Mouse (Mus musculus): Measurements from ENCODE around the gene Pgrmc2. TPM values are rescaled to one million over a fixed set of nuclear protein-coding genes. Genes with fewer than 3 reads are reported as not detected.

Gene Pgrmc2
- total and polyA plus RNA-seq, 2 experiments from 2014 or later, result 30.3 to 36.6 TPM

DNA sequence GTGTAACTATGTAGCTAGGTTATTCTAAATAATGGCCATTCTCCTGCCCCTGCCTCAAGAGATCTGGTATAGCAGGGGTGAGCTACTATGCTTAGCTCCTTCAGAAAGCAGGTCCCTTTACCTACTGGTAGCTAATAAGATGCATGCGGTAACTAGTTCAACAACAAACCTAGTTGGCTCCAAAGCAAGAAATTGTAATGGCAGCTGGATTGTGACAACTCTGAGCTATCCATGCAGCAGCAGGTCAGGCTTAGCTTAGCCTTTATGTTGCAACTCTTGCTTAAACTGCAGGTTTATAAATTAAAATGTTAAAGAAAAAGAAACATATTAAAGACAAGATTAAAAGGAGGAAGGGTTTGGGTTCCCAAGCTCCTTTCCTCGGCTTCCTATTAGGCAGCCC lies 4.2 kb downstream of the Pgrmc2 start:
- TF ChIP-seq CTCF (IDR thresholded peaks at IDR 0.05; ENCODE audit: low read depth), result no peak
- Histone ChIP-seq H3K27me3 (ENCODE audit: insufficient read depth, low read length) (no peaks in the 10 kb centered on the region), H3K36me3 (ENCODE audit: insufficient read depth) (no peaks in the 10 kb centered on the region), H3K9me3 (ENCODE audit: low read length) (no peaks in the 10 kb centered on the region), H3K4me2 (ENCODE audit: low read depth) (no peak overlapping the region), H3K4me1 (ENCODE audit: insufficient read depth) (peaks cover 8% of the 10 kb centered on the region; the same call in 1 of the 2 replicates), H3K27ac (ENCODE audit: low read depth, low read length) (no peak overlapping the region), H3K9ac (no peak overlapping the region), H3K4me3 (ENCODE audit: low read depth, low read length) (no peak overlapping the region)
- DNase-seq (no peak), ATAC-seq (no peak)
- WGBS, result 96% methylated on average over 2 of the region's 2 CpGs

DNA sequence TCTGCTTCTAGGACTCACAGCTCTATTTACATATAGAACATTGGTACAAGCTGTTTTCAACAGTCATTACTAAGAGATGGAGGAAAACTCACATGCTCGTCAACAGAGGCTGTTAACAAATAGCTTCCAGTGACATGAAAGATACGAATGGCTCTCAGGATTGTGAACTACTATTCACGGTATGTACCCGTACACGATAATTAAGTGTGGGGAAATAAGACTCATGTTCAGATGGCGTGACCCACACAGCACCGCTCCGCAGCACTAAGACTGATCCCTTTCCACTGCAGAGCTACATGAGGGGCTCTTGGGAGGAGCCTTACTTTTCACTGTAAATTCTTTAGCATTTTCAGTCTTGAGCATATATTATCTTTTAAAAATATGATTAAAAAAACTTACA lies 7.5 kb downstream of the Pgrmc2 start:
- no peak overlapping the region for H3K9ac ChIP-seq
- no peaks in the 10 kb centered on the region for H3K27me3 ChIP-seq (ENCODE audit: insufficient read depth, low read length)
- WGBS, result 68% methylated on average over 8 of the region's 8 CpGs
- no peak for DNase-seq
- H3K4me3 ChIP-seq (ENCODE audit: low read depth, low read length), result no peak overlapping the region
- no peak for TF ChIP-seq CTCF (IDR thresholded peaks at IDR 0.05; ENCODE audit: low read depth)
- no peak for ATAC-seq
- no peaks in the 10 kb centered on the region for H3K9me3 ChIP-seq (ENCODE audit: low read length)
- H3K4me1 ChIP-seq (ENCODE audit: insufficient read depth), result no peaks in the 10 kb centered on the region; the same call in 1 of the 2 replicates
- no peaks in the 10 kb centered on the region for H3K36me3 ChIP-seq (ENCODE audit: insufficient read depth)
- no peak overlapping the region for H3K4me2 ChIP-seq (ENCODE audit: low read depth)
- no peak overlapping the region for H3K27ac ChIP-seq (ENCODE audit: low read depth, low read length)

DNA sequence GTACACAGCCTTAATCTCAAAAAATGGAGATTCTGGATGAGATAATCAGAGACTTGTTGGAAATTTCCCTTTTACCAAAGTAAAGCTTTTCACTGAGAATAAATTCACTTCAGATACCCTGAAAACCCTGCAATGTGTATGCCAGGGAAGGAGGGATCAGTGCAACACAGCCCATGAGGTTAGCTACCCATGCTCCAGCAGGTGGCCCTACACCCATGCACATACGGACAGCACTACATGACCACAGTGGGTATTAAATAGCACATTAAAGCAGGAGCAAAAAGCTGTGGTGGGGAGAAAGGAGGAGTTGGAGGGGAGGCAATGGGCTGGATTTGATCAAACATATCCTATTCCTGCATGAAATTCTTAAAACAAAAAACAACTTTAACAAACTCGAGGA lies 12.3 kb downstream of the Pgrmc2 start:
- ATAC-seq (peak; percentile 69), DNase-seq (no peak)
- H3K27me3 ChIP-seq (ENCODE audit: insufficient read depth, low read length), result no peaks in the 10 kb centered on the region
- no peak overlapping the region for H3K4me2 ChIP-seq (ENCODE audit: low read depth)
- H3K9ac ChIP-seq, result no peak overlapping the region
- WGBS, result 76% methylated on average over 2 of the region's 2 CpGs
- H3K36me3 ChIP-seq (ENCODE audit: insufficient read depth), result peaks cover 21% of the 10 kb centered on the region
- H3K9me3 ChIP-seq (ENCODE audit: low read length), result no peaks in the 10 kb centered on the region
- H3K4me3 ChIP-seq (ENCODE audit: low read depth, low read length), result no peak overlapping the region
- H3K4me1 ChIP-seq (ENCODE audit: insufficient read depth), result no peaks in the 10 kb centered on the region; the same call in 1 of the 2 replicates
- H3K27ac ChIP-seq (ENCODE audit: low read depth, low read length), result no peak overlapping the region
- peak; percentile 28 for TF ChIP-seq CTCF (IDR thresholded peaks at IDR 0.05; ENCODE audit: low read depth)

DNA sequence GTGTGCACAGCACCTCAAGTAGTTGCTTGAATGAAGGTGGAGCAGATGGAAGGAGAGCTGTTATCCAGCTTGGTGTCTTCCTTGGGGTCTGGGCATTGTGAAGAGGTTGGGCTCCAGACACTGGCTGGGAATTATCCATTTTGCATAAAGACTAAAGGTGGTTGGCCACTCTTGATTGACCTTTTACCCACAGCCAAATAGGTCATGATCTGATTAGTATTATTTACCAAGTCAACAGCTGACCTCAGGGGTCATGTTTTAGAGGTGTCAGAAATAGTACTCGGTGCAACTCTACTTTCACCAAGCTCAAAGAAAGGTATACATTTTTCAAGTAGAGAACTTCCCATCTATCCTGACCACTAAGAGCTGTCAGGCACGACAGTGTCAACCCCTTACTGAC lies 17.5 kb downstream of the Pgrmc2 start:
- H3K27me3 ChIP-seq (ENCODE audit: insufficient read depth, low read length), result no peaks in the 10 kb centered on the region
- TF ChIP-seq CTCF (IDR thresholded peaks at IDR 0.05; ENCODE audit: low read depth), result no peak
- no peak for ATAC-seq
- H3K36me3 ChIP-seq (ENCODE audit: insufficient read depth), result peaks cover 25% of the 10 kb centered on the region
- no peak for DNase-seq
- no peak overlapping the region for H3K9ac ChIP-seq
- no peaks in the 10 kb centered on the region for H3K9me3 ChIP-seq (ENCODE audit: low read length)
- 93% methylated on average over 2 of the region's 2 CpGs for WGBS
- no peak overlapping the region for H3K4me3 ChIP-seq (ENCODE audit: low read depth, low read length)
- H3K4me2 ChIP-seq (ENCODE audit: low read depth), result no peak overlapping the region
- no peak overlapping the region for H3K27ac ChIP-seq (ENCODE audit: low read depth, low read length)
- no peaks in the 10 kb centered on the region for H3K4me1 ChIP-seq (ENCODE audit: insufficient read depth)

DNA sequence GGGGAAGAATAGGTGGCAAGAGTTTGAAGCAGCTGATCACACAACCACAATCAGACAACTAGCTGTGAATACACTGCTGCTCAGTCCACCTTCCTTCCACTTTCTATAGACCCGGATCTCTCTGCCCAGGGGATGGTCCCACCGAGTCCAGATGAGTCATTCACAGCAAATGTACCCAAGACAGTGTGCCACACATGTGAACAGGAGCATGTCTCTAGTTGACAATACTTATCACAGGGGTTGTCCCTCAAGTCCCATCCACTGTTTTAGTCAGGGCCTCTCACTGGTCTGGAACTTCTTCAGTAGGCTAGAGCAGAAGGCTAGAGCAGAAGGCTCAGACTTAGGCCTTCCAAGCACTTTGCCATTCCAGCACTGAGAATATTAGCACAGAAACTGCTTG lies 20.1 kb downstream of the Pgrmc2 start:
- Histone ChIP-seq H3K4me3 (ENCODE audit: low read depth, low read length) (no peak overlapping the region), H3K9ac (no peak overlapping the region), H3K27me3 (ENCODE audit: insufficient read depth, low read length) (no peaks in the 10 kb centered on the region), H3K27ac (ENCODE audit: low read depth, low read length) (no peak overlapping the region), H3K9me3 (ENCODE audit: low read length) (no peaks in the 10 kb centered on the region), H3K4me2 (ENCODE audit: low read depth) (no peak overlapping the region), H3K36me3 (ENCODE audit: insufficient read depth) (peaks cover 13% of the 10 kb centered on the region; the same call in 1 of the 2 replicates), H3K4me1 (ENCODE audit: insufficient read depth) (no peaks in the 10 kb centered on the region)
- WGBS, result 92% methylated on average over 2 of the region's 2 CpGs
- DNase-seq (no peak), ATAC-seq (no peak)
- TF ChIP-seq CTCF (IDR thresholded peaks at IDR 0.05; ENCODE audit: low read depth), result no peak

DNA sequence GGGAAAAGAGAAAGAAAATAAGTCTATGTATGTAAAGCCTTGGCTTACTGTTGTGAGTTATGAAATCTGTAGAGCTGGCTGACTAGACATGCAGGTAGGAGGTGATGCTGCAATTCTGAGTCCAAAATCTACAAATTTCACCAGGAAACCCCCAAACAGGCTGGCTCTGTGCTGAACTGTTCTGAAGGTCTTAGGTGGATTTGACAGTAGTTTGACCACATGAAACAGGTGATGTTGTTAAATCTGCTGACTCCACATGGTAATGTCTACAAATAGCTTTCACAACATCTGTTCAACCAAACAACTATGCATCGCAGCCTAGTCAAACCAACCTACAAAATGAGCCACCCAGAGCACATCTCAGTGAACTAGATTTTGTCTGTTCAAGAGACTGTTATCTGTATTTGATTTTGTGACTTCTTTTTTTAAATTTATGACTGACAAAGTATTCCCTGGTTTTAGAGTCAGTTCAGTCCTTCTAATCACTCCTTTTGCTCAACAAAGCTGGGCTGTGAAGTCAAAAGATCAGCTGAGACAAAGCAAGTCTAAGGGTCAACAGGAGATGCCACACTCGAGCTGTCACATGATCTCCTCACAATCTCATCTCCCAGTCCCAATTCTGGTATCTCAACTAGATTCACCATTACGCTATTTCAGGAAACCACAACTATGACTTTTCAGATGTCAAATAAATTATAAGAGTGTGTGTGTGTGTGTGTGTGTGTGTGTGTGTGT lies 20.8 kb downstream of the Pgrmc2 start:
- Histone ChIP-seq H3K9me3 (ENCODE audit: low read length) (no peaks in the 10 kb centered on the region), H3K4me2 (ENCODE audit: low read depth) (no peak overlapping the region), H3K4me3 (ENCODE audit: low read depth, low read length) (no peak overlapping the region), H3K9ac (no peak overlapping the region), H3K36me3 (ENCODE audit: insufficient read depth) (peaks cover 7% of the 10 kb centered on the region; the same call in 1 of the 2 replicates), H3K4me1 (ENCODE audit: insufficient read depth) (no peaks in the 10 kb centered on the region), H3K27ac (ENCODE audit: low read depth, low read length) (no peak overlapping the region), H3K27me3 (ENCODE audit: insufficient read depth, low read length) (no peaks in the 10 kb centered on the region)
- WGBS, result 88% methylated on average over 3 of the region's 3 CpGs
- ATAC-seq (no peak), DNase-seq (no peak)
- no peak for TF ChIP-seq CTCF (IDR thresholded peaks at IDR 0.05; ENCODE audit: low read depth)

DNA sequence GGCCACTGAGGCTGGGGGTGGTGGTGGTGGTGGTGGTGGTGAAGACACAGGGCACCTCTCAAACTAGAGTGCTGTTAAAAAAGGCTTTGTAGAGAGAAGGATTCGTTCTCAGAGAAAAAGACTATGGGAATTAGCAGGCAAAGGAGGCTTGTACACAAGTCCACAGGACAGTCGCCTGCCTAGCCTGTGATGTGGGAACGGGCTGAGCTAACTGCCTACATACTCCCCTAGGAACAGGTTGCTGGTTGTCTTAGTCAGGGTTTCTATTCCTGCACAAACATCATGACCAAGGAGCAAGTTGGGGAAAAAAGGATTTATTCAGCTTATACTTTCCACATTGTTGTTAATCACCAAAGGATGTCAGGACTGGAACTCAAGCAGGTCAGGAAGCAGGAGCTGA lies 23.6 kb downstream of the Pgrmc2 start:
- Histone ChIP-seq H3K27me3 (ENCODE audit: insufficient read depth, low read length) (no peaks in the 10 kb centered on the region), H3K36me3 (ENCODE audit: insufficient read depth) (no peaks in the 10 kb centered on the region), H3K27ac (ENCODE audit: low read depth, low read length) (no peak overlapping the region), H3K9ac (no peak overlapping the region), H3K4me3 (ENCODE audit: low read depth, low read length) (no peak overlapping the region), H3K9me3 (ENCODE audit: low read length) (no peaks in the 10 kb centered on the region), H3K4me1 (ENCODE audit: insufficient read depth) (no peaks in the 10 kb centered on the region), H3K4me2 (ENCODE audit: low read depth) (no peak overlapping the region)
- DNase-seq, result no peak
- TF ChIP-seq CTCF (IDR thresholded peaks at IDR 0.05; ENCODE audit: low read depth), result no peak
- 90% methylated on average over 3 of the region's 3 CpGs for WGBS
- ATAC-seq, result no peak

Measured in forebrain, postnatal 0 days (tissue).